Mouse (Mus musculus) limb, embryonic 15.5 days (tissue): Measurements from ENCODE around the gene Cdkl5. TPM values are rescaled to one million over a fixed set of nuclear protein-coding genes. Genes with fewer than 3 reads are reported as not detected.

Experiments used
- polyA plus RNA-seq: library from polyadenylated mRNA; unstranded; fragments of >200 nt; fragmentation: Nextera tagmentation; extraction: Ambion mirVana; gene quantifications from 2 replicates; pipeline ENCODE4 v1.2.1, GENCODE M21; 2015

The Cdkl5 gene
- polyA plus RNA-seq, 1 experiment from 2014 or later, result 2.0 TPM

Other genes starting within 250 kb of the Cdkl5 start
- 0.06 TPM in 1 of 2 replicates, not detected in the other for gene Rs1, start 226.7 kb downstream of the Cdkl5 start, polyA plus RNA-seq
- 0.19 TPM in 1 of 2 replicates, not detected in the other for gene Gja6, start 87.7 kb downstream of the Cdkl5 start, polyA plus RNA-seq
- gene Scml2, start 122.5 kb upstream of the Cdkl5 start, polyA plus RNA-seq, result 4.9 and 5.1 TPM in 2 replicates